Mouse (Mus musculus) kidney, postnatal 0 days (tissue): ENCODE measurements at regions not wholly inside any gene's neighbourhood (a gene's known extent, or its start where the extent isn't known, plus 50 kb on each side); places are given as distances from the start of the nearest gene placed in this dataset.

Experiments
- ATAC-seq: fragments of 200-750 bp; cut with Nextera tagmentation; replicated peaks from 2 replicates; pipeline ENCODE4 v1.8.0; 2017; ENCODE audit warnings: low read depth, moderate number of reproducible peaks, moderate TSS enrichment, moderate library complexity; ENCODE audit not compliant: low FRiP score
- DNase-seq: peaks from one replicate; pipeline ENCODE4 v3.0.0-alpha.2; 2016; ENCODE audit warnings: low spot score
- H3K27ac ChIP-seq: fragments of 300-500 bp; sonication (generic); 2 replicates; pipeline ENCODE4 v1.5.1; 2014; ENCODE audit warnings: mild to moderate bottlenecking
- H3K27me3 ChIP-seq: fragments of 300-500 bp; sonication (generic); 2 replicates; pipeline ENCODE4 v1.6.1; 2014; ENCODE audit warnings: low read length, mixed read lengths; ENCODE audit not compliant: insufficient read depth
- H3K36me3 ChIP-seq: fragments of 300-500 bp; sonication (generic); 2 replicates; pipeline ENCODE4 v1.6.1; 2014; ENCODE audit warnings: low read length, mixed read lengths; ENCODE audit not compliant: insufficient read depth
- H3K4me1 ChIP-seq: fragments of 300-500 bp; sonication (generic); replicated peaks from 2 replicates; pipeline ENCODE4 v1.6.1; 2014; ENCODE audit warnings: antibody characterized with exemption, low read length, mixed read lengths; ENCODE audit not compliant: insufficient read depth
- H3K4me2 ChIP-seq: fragments of 300-500 bp; sonication (generic); 2 replicates; pipeline ENCODE4 v1.6.1; 2014; ENCODE audit warnings: mild to moderate bottlenecking, low read length, moderate library complexity, mixed read lengths
- H3K4me3 ChIP-seq: fragments of 300-500 bp; sonication (generic); replicated peaks from 2 replicates; pipeline ENCODE4 v1.5.1; 2014; ENCODE audit warnings: low read depth, low read length
- H3K9ac ChIP-seq: fragments of 300-500 bp; sonication (generic); 2 replicates; pipeline ENCODE4 v1.6.1; 2014; ENCODE audit warnings: low read depth, low read length
- H3K9me3 ChIP-seq: fragments of 300-500 bp; sonication (generic); replicated peaks from 2 replicates; pipeline ENCODE4 v1.6.1; 2016; ENCODE audit warnings: low read length, inconsistent platforms, mixed read lengths
- CTCF ChIP-seq: IDR thresholded peaks from 2 replicates; pipeline ENCODE4 v1.5.1; 2016; ENCODE audit warnings: antibody characterized with exemption, low read depth, mild to moderate bottlenecking, moderate library complexity
- WGBS: fragments of 180-500 bp; shearing (Covaris S2); extraction: QIAGEN DNeasy Blood & Tissue Kit; methylation state at CpG from one replicate; pipeline ENCODE4 v1.1.7; 2014; 5-methylcytosine and 5-hydroxymethylcytosine counted together

DNA sequence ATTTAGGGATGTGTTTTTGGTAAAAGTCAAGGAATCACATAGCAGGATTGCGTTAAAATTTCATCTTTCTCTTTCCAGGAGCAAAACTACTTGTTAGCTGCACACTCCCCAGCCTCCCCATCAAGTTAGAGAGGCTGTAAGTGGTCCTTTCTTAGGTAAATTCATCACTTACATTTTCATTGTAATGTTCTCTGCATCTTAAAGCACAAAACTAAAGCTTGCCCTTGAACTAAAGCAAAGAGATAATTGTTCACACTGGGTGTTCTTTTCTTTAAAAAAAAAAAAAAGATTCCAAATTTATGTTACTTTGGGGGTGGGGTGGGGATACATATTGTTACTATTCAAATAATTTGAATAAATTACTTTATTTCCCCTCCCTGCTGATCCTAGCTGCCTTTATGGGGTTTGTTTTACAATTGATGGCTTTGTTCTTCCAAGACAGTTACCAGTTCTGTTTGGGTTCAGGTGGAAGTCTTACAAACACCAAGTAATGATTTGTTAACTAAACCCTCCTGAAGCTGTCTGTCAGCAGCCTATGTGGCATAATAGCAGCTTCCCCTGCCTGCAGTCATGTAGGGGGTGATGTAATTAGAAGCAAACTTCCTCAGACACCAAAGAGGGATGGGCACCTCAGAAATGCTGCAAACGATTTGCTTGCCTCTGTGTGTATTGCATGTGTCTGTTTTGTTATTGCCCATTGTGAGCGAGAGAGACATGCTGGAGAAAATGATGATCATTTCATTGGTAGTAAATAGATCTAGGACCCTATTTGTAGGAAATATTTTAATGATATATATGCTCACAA is 141.0 kb upstream of the Gm765 start:
- no peak overlapping the region for H3K27ac ChIP-seq
- H3K36me3 ChIP-seq = no peaks in the 10 kb centered on the region
- no peak overlapping the region for H3K4me3 ChIP-seq
- no peak overlapping the region for H3K9ac ChIP-seq
- H3K9me3 ChIP-seq = no peaks in the 10 kb centered on the region
- 47% methylated on average over 3 of the region's 3 CpGs for WGBS
- H3K4me1 ChIP-seq = no peaks in the 10 kb centered on the region
- ATAC-seq (no peak), DNase-seq (no peak)
- no peak overlapping the region for H3K4me2 ChIP-seq
- H3K27me3 ChIP-seq = no peaks in the 10 kb centered on the region
- no peak for TF ChIP-seq CTCF

DNA sequence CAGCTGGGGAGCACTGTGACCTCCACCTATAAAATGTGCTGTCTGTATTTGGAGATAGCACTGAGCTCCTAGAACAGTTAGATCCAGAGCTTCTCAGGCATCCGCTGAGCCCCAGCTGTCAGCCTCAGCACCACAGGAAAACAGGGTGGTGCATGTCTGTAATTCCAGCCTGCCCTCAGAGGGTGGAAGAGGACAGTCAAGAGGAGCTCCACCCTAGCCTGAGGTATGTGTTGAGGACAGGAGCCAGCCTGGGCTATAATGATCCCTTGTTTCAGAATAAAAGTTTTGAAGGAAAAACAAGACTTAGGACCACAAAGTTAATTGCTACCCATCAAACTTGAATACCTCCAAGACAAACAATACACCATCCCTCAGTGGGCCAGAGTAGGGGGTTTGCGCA is 139.8 kb upstream of the Gm765 start:
- DNase-seq (no peak), ATAC-seq (no peak)
- no peaks in the 10 kb centered on the region for H3K27me3 ChIP-seq
- H3K9me3 ChIP-seq = no peaks in the 10 kb centered on the region
- H3K27ac ChIP-seq = no peak overlapping the region
- no peaks in the 10 kb centered on the region for H3K4me1 ChIP-seq
- no peaks in the 10 kb centered on the region for H3K36me3 ChIP-seq
- H3K9ac ChIP-seq = no peak overlapping the region
- TF ChIP-seq CTCF = no peak
- 88% methylated on average over 2 of the region's 2 CpGs for WGBS
- no peak overlapping the region for H3K4me3 ChIP-seq
- no peak overlapping the region for H3K4me2 ChIP-seq

DNA sequence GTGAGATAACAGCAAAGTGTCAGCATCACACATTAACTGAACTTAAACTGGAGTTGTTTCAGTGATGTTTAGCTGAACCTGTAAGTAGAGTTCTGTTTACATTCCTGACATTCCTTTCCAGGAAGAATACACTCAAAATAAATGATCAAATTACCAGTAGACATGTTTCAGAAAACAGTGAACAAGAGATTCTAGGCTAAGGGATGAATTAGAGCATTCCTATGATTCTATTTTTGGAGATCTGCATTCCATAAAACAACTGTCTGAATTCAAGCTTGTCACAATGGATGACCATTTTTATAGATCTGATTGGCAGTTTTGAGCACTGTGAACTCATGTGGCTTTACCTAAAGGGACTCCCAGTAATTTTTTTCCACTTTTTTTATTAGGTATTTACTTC is 125.0 kb upstream of the Gm765 start:
- H3K9me3 ChIP-seq = no peaks in the 10 kb centered on the region
- H3K4me2 ChIP-seq = no peak overlapping the region
- no peaks in the 10 kb centered on the region for H3K27me3 ChIP-seq
- DNase-seq (peak; percentile 40), ATAC-seq (no peak)
- no peak overlapping the region for H3K9ac ChIP-seq
- H3K4me3 ChIP-seq = no peak overlapping the region
- TF ChIP-seq CTCF = no peak
- H3K4me1 ChIP-seq = no peaks in the 10 kb centered on the region
- H3K27ac ChIP-seq = no peak overlapping the region
- no peaks in the 10 kb centered on the region for H3K36me3 ChIP-seq

- no peak for TF ChIP-seq CTCF
- Histone ChIP-seq H3K9ac (no peak overlapping the region), H3K4me2 (no peak overlapping the region), H3K4me3 (no peak overlapping the region), H3K9me3 (no peaks in the 10 kb centered on the region), H3K27ac (no peak overlapping the region), H3K36me3 (no peaks in the 10 kb centered on the region), H3K4me1 (no peaks in the 10 kb centered on the region), H3K27me3 (no peaks in the 10 kb centered on the region)
- ATAC-seq (no peak), DNase-seq (no peak)
- whole genome bisulfite sequencing = 57% methylated on average over 7 of the region's 7 CpGs
Measured at GRCm38 (mm10) chr6:98452277-98452676, 109.7 kb upstream of the Gm765 start.

DNA sequence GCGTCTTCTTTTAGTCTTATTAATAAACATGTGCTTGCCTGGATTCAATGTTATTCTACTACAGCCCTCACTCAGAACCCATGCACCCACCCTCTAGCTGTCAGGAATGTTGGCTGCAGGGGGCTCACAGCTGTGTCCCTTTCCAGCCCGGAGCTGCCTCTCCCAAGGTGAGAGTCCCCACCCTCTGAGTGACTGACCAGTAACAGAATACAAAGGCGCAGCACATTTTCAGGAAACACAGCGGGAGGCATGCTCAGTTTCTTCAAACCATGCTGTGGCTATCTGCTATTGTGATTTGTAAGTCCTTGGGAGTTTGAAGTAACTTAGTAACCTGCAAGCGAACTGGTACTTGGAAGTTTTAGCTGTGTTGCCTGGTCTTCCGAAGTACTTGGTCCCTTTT is 93.1 kb upstream of the Gm765 start:
- H3K9me3 ChIP-seq = no peaks in the 10 kb centered on the region
- H3K4me2 ChIP-seq = peak overlapping the region; percentile 23; the same call in 1 of the 2 replicates
- TF ChIP-seq CTCF = no peak
- H3K27me3 ChIP-seq = no peaks in the 10 kb centered on the region
- 24% methylated on average over 6 of the region's 6 CpGs for whole genome bisulfite sequencing
- H3K4me3 ChIP-seq = no peak overlapping the region
- no peak overlapping the region for H3K9ac ChIP-seq
- ATAC-seq (no peak), DNase-seq (no peak)
- no peak overlapping the region for H3K27ac ChIP-seq
- no peaks in the 10 kb centered on the region for H3K36me3 ChIP-seq
- H3K4me1 ChIP-seq = no peaks in the 10 kb centered on the region

GRCm38 (mm10) chr6:98433286-98433685 is 90.7 kb upstream of the Gm765 start:
- Histone ChIP-seq H3K36me3 (no peaks in the 10 kb centered on the region), H3K27ac (no peak overlapping the region), H3K9me3 (no peaks in the 10 kb centered on the region), H3K27me3 (no peaks in the 10 kb centered on the region), H3K4me2 (no peak overlapping the region), H3K4me3 (no peak overlapping the region), H3K9ac (no peak overlapping the region), H3K4me1 (no peaks in the 10 kb centered on the region)
- no peak for DNase-seq
- ATAC-seq = no peak
- 38% methylated on average over 6 of the region's 6 CpGs for WGBS
- TF ChIP-seq CTCF = no peak

DNA sequence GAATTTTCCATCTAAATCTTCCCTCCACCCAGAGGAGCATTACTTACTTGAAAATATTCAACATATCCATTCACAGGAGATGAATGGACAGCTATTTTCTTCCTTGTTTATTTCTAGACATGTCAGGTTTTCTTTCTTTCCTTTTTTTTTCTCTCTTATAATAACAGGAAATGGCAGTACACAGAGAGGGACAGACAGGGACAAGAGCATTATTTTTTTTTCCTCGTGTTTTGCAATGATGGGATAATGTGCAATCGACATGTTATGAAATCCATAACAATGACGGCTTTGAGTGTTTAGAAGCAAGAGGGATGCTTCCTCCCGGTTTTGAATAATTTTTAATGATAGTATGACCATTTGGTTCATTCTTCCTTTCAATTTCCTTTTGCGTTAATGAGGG is 86.6 kb upstream of the Gm765 start:
- H3K27me3 ChIP-seq = no peaks in the 10 kb centered on the region
- no peaks in the 10 kb centered on the region for H3K36me3 ChIP-seq
- WGBS = 73% methylated on average over 5 of the region's 5 CpGs
- H3K4me3 ChIP-seq = no peak overlapping the region
- ATAC-seq (no peak), DNase-seq (no peak)
- H3K27ac ChIP-seq = no peak overlapping the region
- no peak overlapping the region for H3K4me2 ChIP-seq
- no peak for TF ChIP-seq CTCF
- no peaks in the 10 kb centered on the region for H3K9me3 ChIP-seq
- H3K4me1 ChIP-seq = no peaks in the 10 kb centered on the region
- no peak overlapping the region for H3K9ac ChIP-seq
